Mouse (Mus musculus) heart, adult 8-10 months (tissue): ENCODE results near the gene Wdfy4. TPM values are rescaled to one million over a fixed set of nuclear protein-coding genes. Genes with fewer than 3 reads are reported as not detected.

Source experiments
- DNase-seq: peaks from one replicate; pipeline ENCODE4 v3.0.0; 2022; ENCODE audit warnings: low spot score
- total RNA-seq, 4 experiments: library from RNA; stranded (reverse); gene quantifications; 2 replicates each; pipeline ENCODE4 v1.2.4; 2022

Gene Wdfy4
- total RNA-seq, 4 experiments from 2014 or later, result 1.6 to 4.5 (median 2.3) TPM

DNA sequence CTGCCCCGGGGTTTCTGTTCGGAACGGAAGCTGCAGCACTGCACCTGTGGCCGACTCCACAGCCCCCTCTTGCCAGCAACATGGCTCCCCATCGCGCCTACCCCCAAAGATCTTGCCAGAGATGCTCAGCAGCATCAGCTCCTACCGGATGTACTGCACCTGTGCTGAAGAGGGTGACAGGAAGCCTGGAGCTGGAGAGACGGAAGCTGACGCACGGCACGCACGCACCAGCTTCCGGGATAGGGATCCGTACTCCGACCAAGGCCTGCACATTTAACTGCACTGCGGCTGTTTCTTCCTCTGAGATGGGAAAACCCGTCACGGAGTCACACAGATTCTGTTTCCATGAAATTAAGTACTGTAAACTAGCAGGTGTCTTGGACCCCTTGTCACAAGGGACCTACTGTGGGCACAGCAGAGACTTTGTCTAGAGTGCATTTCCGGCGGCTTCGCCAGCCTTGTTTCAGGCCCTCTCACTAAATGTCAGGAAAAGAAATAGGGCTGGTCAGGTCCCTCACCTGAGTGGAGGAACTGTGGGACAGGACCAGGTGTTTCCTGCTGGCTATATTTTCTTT, 4.6 kb upstream of the Wdfy4 start:
- no peak for DNase-seq

GRCm38 (mm10) chr14:33189230-33189629, 3.9 kb upstream of the Wdfy4 start:
- DNase-seq, result no peak

DNA sequence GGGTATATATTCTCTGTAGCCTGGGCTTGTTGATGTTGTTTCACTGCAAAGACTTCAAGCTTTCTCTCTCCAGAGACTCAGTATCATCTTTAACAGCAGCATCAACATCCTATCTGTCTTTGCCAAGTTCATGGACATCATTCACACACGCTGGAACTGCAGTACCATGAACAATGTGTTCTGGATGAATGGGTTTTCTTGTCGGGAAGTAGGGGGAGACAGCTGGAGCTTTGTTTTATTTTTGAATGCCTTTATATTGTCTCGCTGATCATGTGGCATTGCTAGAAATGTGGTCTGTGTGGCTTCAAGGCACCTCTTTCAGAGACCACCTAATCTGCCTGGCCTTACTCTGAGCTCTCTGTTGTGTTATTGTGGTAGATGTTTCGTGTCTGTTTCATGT, 1.9 kb upstream of the Wdfy4 start:
- no peak for DNase-seq

GRCm38 (mm10) chr14:33180102-33180501, 5.2 kb downstream of the Wdfy4 start:
- no peak for DNase-seq

DNA sequence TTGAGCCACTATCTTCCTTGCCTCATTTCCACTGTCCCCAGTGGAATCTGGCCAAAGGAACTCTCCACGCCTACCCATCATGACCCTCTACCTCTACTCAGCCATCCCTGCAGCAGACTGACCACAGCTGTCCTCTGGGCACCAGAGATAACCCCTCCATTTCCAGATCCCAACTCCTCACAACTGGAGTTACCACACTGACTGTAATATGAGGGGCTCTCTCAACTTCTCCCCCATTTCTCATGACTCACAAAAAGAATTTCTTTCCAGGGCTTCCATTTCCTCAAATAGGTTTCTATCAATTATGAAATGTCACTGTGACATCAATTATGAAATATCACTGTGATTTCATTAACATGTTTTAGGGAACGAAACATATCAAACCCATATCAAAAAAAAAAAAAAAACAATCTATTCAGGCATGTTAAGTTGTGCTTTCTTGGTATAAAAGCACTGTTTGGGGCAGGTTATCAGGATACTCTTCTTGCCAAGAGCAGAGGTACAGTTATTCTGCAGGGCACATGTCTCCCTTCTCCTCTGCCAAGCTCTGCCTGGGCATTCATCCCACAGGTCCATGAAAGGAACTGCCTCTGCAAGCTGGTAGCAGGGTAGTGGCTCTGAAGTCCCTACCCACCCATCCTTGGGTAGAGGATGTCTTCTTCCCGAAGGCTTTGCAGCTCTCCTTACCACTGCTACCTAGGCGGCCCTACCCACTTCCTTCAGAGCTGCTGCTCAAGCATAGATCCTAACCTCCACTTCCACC, 10.1 kb downstream of the Wdfy4 start:
- peak; percentile 42 for DNase-seq

DNA sequence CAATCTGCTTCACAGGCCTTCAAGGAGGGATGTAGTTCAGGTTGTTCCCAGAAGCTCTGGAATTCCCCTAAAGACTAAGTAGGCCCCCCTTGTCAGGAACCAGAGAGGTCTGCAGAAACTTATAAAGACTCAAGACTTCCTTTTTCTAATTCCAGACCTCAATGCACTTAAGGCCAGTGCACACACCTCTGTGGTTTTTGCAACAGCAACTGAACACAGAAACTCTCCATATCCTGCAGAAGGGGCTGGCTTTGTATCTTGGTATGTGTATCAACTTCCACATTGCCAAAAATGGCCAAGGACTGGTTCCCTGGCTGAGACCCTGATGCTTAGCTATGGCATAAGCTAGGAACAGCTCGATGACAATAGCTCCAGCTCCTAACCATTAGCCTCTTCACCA, 13.4 kb downstream of the Wdfy4 start:
- DNase-seq, result no peak

DNA sequence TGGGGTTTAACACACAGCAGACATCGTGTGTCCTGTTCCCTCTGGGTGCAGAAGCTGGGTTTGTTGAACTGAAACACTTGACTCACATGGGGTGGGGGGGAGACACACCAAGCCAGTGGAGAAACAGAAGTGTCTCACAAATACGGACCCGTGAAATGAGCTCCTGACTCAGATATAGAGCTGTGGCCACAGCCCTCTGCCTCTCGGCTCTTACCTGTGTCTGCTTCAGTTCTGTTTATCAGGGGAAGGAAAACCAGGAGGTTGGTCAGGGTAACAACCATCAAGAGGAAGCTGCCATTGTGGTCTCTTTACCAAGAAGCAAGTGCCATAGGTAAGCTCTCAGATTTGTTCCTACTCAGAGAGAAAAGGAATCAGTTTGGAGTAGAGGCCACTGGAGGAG, 16.6 kb downstream of the Wdfy4 start:
- DNase-seq, result no peak

GRCm38 (mm10) chr14:33162238-33162637, 23.1 kb downstream of the Wdfy4 start:
- no peak for DNase-seq

DNA sequence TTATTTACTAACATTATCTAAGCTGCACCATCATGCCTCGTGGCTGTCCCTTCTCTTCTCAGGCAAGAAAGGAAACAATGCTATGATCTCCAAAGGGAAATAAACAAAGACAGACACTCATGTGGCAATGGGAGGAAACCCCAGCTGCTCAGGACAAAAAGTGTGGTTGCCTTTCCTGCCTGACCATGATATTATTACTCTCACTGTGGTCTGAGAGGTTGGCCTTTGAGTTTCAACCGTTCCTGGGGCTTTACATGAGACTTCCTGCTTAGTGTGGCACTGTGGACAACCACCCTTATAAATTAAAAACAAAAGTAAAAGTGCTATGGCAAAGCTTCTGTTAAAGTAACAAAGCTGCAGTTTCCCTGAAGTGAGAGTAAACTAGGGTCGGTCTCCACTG, 27.0 kb downstream of the Wdfy4 start:
- no peak for DNase-seq

DNA sequence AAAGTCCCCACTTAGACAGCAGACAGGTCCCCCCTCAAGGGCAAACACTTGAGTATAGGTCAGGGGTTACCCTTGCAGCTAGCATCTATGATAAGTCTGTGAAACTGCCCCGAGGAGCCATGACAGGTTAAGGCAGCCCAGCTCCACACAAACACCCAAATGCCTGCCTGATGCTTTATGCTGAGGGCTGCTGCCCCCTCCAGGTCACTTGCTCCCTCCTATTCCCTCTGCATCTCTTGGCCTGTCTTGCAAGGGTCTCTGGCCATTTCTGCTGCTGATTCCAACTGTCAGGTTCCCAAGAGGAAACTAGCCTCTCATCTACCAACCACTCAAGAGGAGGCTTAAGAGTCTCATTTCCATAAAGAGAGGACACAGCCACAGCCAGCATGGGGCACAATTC, 32.4 kb downstream of the Wdfy4 start:
- DNase-seq, result no peak

DNA sequence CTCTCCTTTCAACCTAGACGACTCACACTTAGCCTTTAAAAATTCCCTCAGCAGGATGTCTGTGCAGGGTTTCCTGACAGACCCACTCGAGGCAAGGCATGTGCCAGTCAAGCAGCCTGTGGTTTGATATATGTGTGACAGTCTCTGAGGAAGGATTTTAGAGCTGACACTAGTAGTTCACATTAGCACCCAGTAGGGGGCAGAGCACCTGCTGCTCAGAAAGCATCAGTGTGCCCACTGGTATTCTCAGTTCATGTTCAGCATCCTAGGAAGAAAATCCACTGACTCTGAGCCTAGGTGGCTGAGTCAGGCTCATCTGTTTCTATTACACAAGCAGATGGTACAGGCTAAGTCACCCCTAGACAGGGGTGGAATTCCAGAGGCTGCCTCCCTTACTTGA, 39.0 kb downstream of the Wdfy4 start:
- DNase-seq, result no peak

DNA sequence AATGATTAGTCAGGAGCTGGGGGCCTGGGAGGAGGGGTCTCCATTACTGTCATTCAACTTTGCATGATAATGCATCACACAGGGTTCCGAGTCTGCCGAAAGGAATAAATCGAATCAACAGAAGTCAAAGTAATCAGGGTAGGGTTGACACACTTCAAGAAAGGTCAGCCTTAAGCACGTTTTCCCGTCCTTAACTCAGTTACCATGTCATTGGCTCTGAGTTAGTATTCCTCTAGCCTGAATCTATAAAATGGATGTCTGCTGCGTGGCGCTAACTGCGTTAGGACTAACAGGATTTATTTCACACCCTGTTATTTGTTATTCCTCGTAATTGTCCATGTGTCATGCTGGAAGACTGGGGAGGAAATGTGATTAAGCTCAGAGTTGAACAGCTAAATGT, 48.5 kb downstream of the Wdfy4 start:
- no peak for DNase-seq

DNA sequence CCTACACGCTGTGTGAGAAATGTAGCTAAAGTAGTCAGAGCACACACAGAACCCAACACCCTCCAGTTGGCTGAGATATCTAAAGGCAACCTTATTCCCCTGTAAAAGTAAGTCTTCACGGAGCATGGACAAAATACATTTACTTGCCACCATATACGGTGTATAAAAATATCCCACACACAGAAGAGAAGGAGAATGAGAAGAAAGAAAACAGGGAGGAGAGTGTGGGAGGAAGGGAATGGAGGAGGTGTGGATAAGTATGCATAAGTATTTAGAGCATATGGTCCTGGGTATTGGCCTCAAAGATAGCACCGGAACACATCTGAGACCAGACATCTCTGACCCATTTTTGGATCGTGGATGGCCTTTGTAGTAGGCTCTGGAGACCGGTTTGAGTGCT, 50.1 kb downstream of the Wdfy4 start:
- no peak for DNase-seq

DNA sequence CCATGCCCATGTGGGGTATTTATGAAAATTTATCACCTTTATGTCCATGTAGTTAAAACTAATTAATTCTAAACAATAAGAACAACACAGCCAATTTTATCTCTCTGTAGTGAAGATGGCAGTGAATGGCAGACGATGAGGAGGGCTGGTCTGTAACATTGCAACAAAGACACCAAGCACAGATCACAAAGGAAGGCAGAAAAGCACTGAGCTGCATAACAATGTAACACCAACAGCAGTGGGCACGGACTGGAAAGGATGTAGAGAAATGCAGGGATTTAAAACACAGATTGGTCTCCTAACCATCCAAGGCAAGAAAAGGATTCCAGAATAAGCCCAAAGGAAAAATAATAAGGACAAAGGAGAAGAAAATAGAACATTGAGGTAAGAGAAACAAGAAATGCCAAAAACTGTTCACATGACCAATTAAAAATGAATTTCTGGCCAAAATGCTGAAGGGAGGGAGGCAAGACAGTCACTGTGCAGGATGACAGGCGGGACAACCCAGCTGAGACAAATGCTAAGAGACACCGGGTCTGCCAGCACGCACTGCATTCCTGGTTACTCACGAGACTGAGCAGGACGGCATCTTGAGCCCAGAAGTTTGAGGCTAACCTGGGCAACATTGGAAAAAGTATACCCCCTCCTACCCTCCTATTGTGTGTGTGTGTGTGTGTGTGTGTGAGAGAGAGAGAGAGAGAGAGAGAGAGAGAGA, 54.1 kb downstream of the Wdfy4 start:
- no peak for DNase-seq

DNA sequence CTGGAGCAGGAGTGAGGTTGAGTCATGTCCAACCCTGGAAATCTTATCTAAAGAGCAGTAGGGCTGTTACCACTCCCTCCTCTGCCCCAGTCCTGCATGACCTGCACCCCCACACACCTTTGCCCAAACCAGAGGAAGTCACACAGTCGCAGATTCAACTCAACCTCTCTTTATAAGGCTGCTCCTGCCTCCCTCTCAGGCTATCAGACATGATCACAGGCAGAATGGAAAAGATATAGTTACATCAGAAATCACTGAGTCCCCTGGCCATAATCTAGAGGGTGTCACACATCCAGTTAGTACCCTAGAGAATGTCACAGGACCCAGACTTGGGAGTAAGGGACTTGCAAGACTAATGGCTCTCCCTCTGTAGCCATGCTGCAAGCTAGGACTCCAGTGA, 68.7 kb downstream of the Wdfy4 start:
- no peak for DNase-seq

DNA sequence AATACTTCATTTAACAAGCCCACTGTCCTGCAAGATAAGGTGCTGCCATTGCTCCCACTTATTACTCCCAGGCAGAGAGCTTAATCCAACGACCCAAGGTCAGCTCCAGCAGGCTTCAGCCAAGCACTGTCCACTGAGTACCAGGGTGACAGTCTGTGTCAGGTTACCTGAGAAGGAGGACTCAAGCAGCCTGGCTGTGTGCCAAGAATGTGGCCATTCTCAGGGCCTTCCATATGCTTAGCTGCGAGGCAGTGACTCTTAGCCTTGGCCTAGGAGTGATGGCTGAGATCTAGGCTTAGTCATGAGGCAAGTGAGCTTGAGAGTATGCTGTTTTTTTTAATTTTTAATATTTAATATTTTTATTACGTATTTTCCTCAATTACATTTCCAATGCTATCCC, 80.5 kb downstream of the Wdfy4 start:
- DNase-seq, result no peak

GRCm38 (mm10) chr14:33101609-33102008, 83.7 kb downstream of the Wdfy4 start:
- DNase-seq, result no peak

- no peak for DNase-seq
Observed at GRCm38 (mm10) chr14:33099926-33100325, 85.4 kb downstream of the Wdfy4 start.

DNA sequence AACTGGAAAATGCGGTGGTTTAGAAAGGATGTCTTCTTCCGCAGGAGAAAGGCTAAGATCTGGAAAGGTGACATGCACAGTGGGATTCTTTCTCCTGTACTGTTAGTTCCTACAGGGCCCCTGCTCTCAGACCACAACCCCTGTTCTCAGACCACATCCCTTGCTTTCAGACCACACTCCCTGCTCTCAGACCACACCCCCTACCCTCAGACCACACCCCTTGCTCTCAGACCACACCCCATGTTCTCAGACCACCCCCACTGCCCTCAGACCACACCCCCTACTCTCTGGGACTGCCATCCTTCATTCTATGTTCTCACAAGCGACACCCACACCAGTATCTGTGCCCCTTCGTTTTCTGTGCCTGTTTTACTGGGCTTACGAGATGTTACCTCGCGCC, 86.2 kb downstream of the Wdfy4 start:
- no peak for DNase-seq

- no peak for DNase-seq
Observed at GRCm38 (mm10) chr14:33096462-33096861, 88.8 kb downstream of the Wdfy4 start.

- DNase-seq, result no peak
Observed at GRCm38 (mm10) chr14:33083326-33083725, 102.0 kb downstream of the Wdfy4 start.

DNA sequence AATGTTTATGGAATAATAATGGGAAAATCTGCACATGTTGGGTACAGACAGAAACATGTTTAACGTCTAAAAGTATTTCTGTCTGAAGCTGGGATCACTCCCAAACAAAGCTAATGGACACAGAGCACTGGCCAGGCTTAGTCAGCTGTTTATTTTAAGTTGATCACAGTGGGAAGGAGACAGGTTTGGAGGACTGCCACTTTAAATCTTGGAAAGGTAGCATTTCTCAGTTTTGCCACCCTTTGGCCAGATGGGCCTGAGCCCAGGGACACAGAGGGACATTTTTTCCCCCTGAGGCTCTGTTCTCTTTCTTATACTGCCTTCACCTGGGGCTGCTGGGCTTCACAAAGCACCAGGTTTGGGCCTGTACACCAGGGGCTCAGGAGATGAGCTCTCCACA, 103.0 kb downstream of the Wdfy4 start:
- no peak for DNase-seq

DNA sequence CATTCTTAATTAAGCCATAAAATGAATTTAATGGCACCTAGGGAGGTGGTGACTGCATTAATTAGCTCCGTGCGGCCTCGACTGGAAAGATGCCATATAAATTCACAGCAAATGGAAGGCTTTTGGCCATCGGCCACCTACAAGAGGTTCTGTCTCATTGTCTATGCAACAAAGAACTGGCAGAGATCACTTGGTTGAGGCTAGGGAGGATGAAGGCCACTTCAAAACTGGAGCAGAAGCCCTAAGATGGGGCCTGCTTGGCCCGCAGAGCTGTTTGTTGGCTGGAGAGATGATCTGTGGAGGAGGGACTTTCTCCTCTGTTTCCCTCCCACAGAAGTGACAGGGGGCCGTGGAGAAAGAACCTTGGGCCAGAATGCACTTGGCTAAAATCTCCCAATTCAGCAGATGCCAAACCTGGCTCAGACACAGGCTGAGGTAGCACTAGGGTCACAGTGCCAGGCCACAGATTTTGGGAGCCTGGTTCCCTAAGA, 103.9 kb downstream of the Wdfy4 start:
- DNase-seq, result no peak
